Mouse (Mus musculus): Measurements from ENCODE around the gene Pax5.
A peak's percentile ranks its signal among the peaks of the same experiment; 100 is the strongest.

Pax5 gene

GRCm38 (mm10) chr4:44578591-44578990, 131.7 kb downstream of the Pax5 start:
- DNase-seq = no peak

GRCm38 (mm10) chr4:44577293-44577692, 133.0 kb downstream of the Pax5 start:
- DNase-seq = peak; percentile 35

- no peak for DNase-seq
Measured at GRCm38 (mm10) chr4:44576786-44577185, 133.5 kb downstream of the Pax5 start.

- DNase-seq = no peak
Measured at GRCm38 (mm10) chr4:44573017-44573416, 137.3 kb downstream of the Pax5 start.

DNA sequence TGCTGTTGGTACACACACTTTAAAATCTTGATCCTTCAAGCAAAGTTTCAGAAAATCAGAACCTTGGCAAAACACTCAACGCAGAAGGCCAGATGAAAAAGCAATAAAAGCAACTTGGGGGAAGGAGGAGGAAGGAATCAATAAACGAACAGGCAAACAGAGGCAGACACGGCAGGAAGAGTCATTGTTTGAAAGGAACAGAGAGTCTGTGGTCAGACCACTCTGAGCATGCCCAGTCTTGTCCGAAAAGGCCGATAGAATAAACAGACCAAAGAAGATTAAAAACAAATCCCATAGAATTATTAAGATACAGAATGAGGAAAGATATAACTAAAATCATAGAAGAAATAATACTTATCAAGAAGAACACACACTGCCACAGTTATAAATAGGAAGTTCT, 137.9 kb downstream of the Pax5 start:
- DNase-seq = no peak

DNA sequence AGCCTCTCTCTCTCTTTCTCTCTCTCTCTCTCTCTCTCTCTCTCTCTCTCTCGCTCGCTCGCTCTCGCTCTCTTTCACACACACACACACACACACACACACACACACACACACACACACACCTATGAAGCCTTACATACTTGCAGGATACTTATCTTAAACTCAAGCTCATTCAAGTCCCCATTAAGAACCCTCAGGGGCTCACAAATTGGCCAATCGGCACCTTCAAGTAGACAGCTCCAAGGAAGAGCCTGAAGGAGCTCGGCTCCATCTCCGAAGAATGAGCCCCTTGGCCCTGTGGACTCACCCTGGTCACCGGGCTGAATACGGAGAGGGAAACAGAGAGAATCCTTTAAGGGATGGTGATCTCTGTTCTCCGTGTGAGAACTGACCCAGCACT, 141.1 kb downstream of the Pax5 start:
- no peak for DNase-seq

DNA sequence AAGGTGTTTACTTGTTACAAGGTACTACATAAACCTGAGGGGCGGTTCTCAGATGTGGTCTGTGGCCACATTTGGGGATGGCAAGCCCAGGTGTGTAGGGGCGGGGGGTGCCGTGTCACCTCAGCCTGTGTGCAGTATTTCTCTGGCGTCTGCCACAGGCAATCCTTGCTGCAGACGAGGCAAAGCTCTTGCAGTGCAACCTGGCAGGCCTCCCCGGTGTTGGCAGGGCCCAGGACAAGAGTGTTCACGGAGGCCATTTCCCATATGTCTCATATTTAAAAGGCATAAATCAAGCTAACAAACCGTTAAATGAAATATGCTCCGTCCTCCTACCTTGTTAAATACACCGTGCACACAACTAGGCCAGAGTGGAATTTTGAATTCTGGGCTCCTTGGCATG, 141.6 kb downstream of the Pax5 start:
- DNase-seq = no peak

GRCm38 (mm10) chr4:44566401-44566800, 143.9 kb downstream of the Pax5 start:
- no peak for DNase-seq

DNA sequence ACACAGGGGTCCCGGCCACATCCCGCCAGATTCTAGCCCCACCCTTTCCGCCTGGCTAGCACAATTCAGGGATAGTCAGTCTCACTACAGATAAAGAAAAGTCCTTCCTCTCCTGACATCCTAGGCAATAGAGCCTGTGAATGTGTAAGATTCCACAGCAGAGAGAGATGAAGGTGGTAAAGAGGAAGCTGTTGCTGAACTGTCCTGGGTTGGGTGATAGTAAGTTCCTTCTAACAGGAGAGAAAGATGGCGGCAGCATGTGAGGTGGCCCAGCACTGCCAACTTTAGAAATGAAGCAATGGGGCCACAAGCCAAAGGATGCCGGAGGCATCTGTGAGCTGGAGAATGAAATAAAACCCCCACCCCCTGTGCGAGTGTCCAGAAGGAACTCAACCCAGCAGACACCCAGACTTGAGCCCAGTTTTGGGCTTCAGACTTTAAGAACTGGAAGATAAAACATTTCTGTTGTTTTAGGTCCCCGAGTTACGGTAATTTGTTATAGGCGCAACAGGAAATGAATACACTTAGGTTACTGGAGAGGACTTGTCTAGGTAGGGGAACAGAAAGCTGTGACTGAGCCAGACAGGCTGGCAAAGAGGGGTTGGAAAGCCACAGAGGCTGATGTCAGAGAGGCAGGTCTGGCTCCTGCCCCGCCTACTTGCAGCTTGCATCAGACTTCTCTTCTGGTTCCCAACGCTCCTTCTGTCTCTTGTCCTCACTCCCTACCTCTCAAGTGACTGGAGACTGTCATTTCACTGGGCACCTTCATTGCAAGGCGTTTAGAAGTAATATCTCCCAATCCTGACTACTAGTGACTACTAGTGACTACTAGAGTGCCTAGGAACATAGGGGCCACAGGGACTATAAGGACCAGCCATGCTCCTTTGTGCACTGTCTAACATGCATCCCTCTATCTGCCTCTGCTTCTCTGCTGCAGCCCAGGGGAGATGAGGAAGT, 144.9 kb downstream of the Pax5 start:
- no peak for DNase-seq

GRCm38 (mm10) chr4:44564602-44565001, 145.7 kb downstream of the Pax5 start:
- DNase-seq = peak; percentile 64

DNA sequence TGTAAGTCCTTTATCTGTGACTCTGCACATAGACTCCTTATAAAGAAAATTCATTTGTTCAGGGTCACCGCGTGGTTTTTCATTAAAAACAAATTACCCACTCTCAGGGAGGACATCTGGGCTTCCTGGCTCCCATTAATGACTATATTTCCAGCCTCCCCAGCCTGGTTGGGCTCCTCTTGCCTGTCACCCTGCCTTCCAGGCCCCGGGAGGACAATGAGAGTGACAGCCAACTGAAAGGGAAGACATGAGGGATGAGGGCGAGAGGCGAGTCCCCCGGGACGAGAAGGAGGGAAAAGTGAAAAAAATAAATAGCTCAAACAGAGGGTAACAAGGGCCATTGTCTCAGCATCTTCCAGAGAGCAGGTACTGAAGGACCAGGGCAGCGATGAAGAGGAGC, 149.3 kb downstream of the Pax5 start:
- no peak for DNase-seq

DNA sequence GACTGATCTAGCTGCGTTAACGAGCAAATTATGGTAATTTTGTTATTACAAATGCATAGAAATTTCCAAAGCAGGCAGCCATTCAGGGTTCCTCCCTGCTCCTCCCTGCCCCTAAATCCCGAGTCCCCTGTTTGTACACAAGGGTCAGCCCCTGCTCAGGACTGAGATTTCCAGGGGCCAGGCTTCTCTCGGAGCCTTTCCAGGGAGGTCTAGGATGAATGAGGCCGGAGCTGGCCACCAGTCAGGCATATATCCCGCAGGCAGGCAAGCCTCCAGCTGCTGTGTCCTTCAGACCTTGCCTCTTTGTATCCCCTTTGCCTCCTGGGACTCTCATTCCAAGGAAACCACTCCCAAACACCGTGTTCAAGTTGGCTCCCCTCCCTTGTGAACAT, 151.7 kb downstream of the Pax5 start:
- no peak for DNase-seq

DNA sequence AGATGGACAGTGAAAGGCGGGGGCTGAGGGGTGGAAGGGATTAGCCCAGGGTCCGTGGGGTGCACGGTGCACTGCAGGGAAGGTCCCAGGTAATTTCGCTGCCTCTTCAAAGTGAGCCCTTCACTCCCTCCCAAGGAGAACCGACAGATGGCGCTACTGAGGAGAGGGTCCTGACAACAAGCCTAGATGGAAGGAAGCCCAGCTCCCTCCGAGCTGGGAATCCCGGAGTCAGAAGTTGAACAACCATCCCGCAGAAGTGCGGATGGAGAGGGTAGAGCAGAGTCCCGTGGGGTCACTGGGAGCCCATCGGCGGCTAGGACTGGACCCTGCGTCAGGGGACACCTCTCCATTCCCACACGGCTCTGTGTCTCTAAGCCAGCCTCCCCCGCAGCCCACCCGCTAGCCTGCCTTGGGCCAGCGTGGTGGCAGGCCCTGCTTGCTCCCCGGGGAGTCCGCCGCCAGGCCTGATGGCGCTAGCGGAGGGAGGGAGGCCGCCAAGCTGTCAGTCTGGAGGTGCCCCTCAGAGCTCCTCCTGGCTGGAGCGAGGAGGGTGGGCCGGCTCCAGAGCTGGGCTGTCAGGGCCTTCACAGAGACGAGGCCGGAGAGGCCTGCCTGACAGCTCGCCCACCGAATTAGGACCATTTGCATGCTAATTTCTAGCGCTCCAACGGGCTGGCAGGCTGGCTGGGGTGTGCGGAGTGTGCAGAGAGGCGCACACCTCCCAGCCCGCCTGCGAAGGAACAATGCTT, 152.3 kb downstream of the Pax5 start:
- DNase-seq = peak; percentile 36

- DNase-seq = no peak
Measured at GRCm38 (mm10) chr4:44556586-44557281, 153.6 kb downstream of the Pax5 start.

DNA sequence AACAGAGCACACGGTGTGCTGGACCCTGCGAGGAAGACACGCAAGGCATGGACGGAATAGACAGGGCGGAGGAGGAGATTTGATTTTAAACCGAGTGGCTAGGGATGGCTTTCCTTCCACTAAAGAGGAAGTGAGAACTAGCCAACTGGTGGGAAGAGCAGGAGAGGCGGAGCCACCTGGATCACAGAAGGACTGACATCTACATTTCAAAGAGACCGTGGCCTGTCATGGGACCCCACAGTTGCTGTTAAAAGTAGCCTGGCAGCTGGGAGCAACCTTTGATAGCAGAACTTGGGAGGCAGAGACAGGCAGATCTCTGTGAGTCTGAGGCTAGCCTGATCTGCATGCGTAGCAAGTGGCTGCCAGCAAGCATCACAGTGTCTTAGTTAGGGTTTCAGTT, 154.7 kb downstream of the Pax5 start:
- no peak for DNase-seq

DNA sequence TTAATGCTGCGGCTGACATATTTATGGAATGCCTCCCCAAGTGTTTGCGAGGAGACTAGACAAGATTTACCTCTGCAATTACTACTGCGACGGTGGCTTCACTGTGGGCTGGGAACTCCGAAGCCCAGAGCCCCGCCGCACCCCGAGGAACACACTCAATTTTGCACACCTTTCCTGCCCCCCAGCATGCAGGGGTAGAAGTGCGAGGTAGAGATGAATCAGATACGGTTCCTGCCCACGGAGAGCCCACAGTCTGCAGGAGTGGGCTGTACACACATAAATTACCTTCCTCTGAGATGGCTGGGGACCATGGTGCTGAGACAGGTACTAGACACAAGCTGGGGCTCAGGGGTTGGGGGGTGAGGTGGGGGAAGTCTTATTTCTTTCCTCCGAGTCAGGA, 158.8 kb downstream of the Pax5 start:
- no peak for DNase-seq

DNA sequence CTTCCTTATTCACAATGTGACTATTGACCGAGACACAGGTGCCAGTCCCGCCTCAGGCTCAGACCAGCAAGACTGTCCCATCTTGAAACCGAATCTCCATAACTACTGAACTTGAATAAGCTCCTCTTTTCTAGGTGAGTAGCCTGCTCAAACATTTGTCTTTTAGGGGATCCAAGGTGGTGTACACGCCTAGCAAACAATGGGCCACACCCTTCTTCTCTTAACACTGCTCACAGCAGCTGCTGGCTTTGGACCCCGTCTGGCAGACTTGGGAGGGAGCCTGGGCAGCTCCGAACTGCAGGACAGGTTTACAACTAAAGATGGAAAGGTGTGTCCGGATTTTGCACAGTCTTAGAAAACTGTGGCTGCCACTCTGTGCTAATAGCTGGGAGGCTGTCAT, 161.3 kb downstream of the Pax5 start:
- no peak for DNase-seq

DNA sequence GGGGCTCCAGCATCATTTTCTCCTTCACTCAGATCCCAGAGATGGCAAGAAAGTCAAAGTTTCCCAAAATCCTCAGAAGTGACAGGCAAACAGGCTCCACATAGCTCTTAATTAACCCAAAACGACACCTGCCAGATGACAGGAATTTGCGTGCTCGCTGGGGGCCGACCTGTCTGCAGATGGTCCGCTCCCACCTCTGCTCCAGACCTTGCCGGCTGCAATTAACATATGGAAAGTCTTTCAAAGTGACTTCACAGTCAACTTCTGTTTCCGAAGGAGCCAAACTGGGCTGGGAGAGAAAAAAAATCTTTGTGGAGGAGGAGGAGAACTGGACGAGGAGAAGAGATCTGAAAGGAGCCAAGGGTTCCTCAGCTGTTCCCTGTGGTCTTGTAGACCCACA, 164.6 kb downstream of the Pax5 start:
- no peak for DNase-seq

- DNase-seq = no peak
Measured at GRCm38 (mm10) chr4:44544495-44544894, 165.8 kb downstream of the Pax5 start.

GRCm38 (mm10) chr4:44543880-44544279, 166.4 kb downstream of the Pax5 start:
- no peak for DNase-seq

GRCm38 (mm10) chr4:44542101-44542500, 168.2 kb downstream of the Pax5 start:
- DNase-seq = no peak

- DNase-seq = no peak
Measured at GRCm38 (mm10) chr4:44538488-44538887, 171.8 kb downstream of the Pax5 start.

DNA sequence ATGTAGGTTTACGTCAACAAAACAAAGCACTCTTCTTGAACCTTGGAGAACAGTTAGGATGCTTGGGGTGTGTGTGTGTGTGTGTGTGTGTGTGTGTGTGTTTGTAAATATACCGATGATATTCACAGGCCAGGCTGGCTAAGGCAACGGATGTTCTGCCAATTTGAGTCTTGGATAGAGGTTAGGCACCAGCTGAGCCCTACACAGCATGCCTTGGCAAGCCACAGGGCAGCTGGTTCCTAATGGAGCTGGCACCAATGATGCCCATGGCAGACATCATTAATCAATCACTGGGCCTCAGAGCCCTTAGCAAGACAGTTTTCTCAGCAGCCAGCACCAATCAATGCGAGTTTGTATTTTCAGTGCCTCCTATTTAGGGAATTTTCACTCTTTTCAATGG, 173.5 kb downstream of the Pax5 start:
- DNase-seq = no peak

DNA sequence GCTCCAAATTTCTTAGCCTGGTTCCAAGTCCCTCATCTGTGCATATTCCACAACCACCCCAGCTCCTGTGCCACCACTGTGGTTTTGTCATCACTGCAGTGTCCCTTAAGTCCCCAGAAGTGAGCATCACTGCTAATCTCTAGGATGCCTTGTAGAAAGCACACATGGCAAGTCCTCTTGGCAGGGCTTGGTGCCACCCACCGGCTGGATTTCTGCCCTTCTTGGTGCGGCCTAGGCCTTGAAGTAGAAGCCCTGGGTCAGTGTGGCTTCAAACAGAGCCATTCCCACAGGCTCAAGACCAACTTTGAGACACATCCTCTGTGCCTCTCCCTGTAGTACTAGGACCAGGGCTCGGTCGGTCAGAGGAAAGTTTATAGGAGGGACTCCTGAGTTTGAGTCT, 174.6 kb downstream of the Pax5 start:
- DNase-seq = no peak

Data from kidney, adult 9 months (tissue).